Mouse (Mus musculus) lung, embryonic 16.5 days (tissue): ENCODE data around the gene Tiparp. TPM values are rescaled to one million over a fixed set of nuclear protein-coding genes. Genes with fewer than 3 reads are reported as not detected.
A peak's percentile ranks its signal among the peaks of the same experiment; 100 is the strongest.

ENCODE experiments used
- ATAC-seq: fragments of 200-750 bp; cut with Nextera tagmentation; 2 replicates; pipeline ENCODE4 v1.8.0; 2017; ENCODE audit warnings: low read depth, mild to moderate bottlenecking, moderate library complexity
- H3K27ac ChIP-seq: fragments of 300-500 bp; sonication (generic); 2 replicates; pipeline ENCODE4 v1.5.1; 2014; ENCODE audit warnings: mild to moderate bottlenecking, control low read depth, low read length
- H3K27me3 ChIP-seq: fragments of 300-500 bp; sonication (generic); 2 replicates; pipeline ENCODE4 v1.6.1; 2014; ENCODE audit warnings: low read depth, low read length, mixed read lengths; ENCODE audit not compliant: control insufficient read depth, insufficient read depth
- H3K36me3 ChIP-seq: fragments of 300-500 bp; sonication (generic); 2 replicates; pipeline ENCODE4 v1.6.1; 2014; ENCODE audit warnings: low read length; ENCODE audit not compliant: control insufficient read depth, insufficient read depth
- H3K4me1 ChIP-seq: fragments of 300-500 bp; sonication (generic); replicated peaks from 2 replicates; pipeline ENCODE4 v1.6.1; 2014; ENCODE audit warnings: low read length, mixed read lengths; ENCODE audit not compliant: control insufficient read depth, insufficient read depth
- H3K4me2 ChIP-seq: fragments of 300-500 bp; sonication (generic); 2 replicates; pipeline ENCODE4 v1.6.1; 2014; ENCODE audit warnings: low read depth, low read length, control low read depth
- H3K4me3 ChIP-seq: fragments of 300-500 bp; sonication (generic); 2 replicates; pipeline ENCODE4 v1.5.1; 2014; ENCODE audit warnings: mild to moderate bottlenecking, low read length, control low read depth
- H3K9ac ChIP-seq: fragments of 300-500 bp; sonication (generic); 2 replicates; pipeline ENCODE4 v1.6.1; 2014; ENCODE audit warnings: low read length, control low read depth
- H3K9me3 ChIP-seq: fragments of 300-500 bp; sonication (generic); 2 replicates; pipeline ENCODE4 v1.6.1; 2016; ENCODE audit warnings: low read length; ENCODE audit not compliant: control insufficient read depth
- WGBS: fragments of 180-500 bp; shearing (Covaris S2); extraction: QIAGEN DNeasy Blood & Tissue Kit; methylation state at CpG from one replicate; pipeline ENCODE4 v1.1.7; 2014; 5-methylcytosine and 5-hydroxymethylcytosine counted together
- polyA plus RNA-seq: library from polyadenylated mRNA; unstranded; fragments of >200 nt; fragmentation: Nextera tagmentation; extraction: Ambion mirVana; gene quantifications from 2 replicates; pipeline ENCODE4 v1.2.1, GENCODE M21; 2015

The Tiparp gene
- polyA plus RNA-seq, 1 experiment from 2014 or later = 42.3 TPM

DNA sequence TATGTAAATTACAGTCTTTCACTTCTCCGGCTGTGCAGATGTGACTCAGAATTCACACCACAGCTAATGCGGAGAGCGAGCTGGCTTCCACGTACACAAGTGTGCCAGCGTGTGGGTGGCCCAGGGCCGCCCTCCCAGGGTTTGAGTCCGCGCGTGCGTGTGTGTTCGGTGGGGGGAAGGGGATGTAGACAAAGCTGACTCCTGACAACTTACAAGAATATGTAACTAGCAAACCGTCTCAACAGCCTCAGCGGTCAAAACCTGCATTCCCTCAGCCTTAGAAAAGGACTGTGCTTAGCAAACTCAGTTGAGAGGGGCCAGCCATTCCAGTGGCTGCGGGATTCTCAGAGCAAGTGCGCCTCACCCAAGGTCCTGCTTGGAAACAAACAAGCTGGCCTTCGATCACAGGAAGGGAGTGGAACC, 58.3 kb downstream of the Tiparp start:
- WGBS = 3% methylated on average over 16 of the region's 16 CpGs
- peak overlapping the region; percentile 23; the same call in 1 of the 2 replicates for H3K27ac ChIP-seq
- peak; percentile 89 for ATAC-seq
- peak overlapping the region; percentile 23 for H3K4me3 ChIP-seq
- no peaks in the 10 kb centered on the region for H3K9me3 ChIP-seq
- peak overlapping the region; percentile 33; the same call in 1 of the 2 replicates for H3K9ac ChIP-seq
- H3K4me2 ChIP-seq = peak overlapping the region; percentile 54
- no peaks in the 10 kb centered on the region for H3K27me3 ChIP-seq
- H3K4me1 ChIP-seq = peaks cover 4% of the 10 kb centered on the region
- H3K36me3 ChIP-seq = no peaks in the 10 kb centered on the region

DNA sequence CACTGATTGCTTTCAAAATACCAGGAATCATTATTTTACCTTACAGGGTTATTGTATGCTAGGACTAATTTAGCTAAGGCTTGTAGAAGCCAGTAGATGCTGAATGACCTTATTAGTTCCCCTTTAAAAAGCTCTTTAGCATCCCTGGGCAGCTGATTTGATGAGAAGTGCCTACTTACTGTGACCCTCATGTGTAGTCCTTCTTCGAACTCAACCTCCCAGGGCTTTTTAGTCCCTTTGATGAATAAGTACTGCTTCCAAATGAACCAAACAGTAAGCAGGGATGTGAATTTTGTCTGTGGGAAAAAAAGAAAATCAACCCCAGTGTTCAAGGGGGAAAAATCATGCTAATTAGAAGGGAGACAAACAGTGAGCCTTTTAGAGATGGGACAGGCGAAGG, 58.8 kb downstream of the Tiparp start:
- WGBS = 82% methylated on average over 2 of the region's 2 CpGs
- Histone ChIP-seq H3K27me3 (no peaks in the 10 kb centered on the region), H3K9ac (no peak overlapping the region), H3K4me1 (peaks cover 4% of the 10 kb centered on the region), H3K27ac (peak overlapping the region; percentile 23; the same call in 1 of the 2 replicates), H3K4me2 (peak overlapping the region; percentile 54), H3K36me3 (no peaks in the 10 kb centered on the region), H3K4me3 (no peak overlapping the region), H3K9me3 (no peaks in the 10 kb centered on the region)
- no peak for ATAC-seq

DNA sequence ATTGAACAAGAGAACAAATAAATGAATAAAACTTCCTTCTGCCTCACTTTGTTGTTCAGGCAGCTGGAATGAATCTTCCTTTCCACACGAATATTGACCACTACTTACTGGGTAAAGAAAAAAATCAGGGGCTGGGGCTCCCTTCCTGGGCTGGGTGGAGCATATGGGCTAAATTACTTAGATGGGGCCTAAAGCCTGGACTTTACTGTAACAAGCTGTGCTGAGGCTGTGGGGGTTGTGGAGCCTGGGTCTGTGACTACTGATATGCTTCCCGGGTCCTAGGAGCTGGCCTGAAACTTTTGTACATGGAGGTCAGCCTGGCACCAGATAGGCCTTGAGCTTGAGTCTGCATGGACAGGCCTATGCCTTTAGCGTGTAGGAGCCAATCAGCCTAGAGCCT, 60.2 kb downstream of the Tiparp start:
- Histone ChIP-seq H3K27me3 (no peaks in the 10 kb centered on the region), H3K4me2 (no peak overlapping the region), H3K27ac (no peak overlapping the region), H3K9ac (no peak overlapping the region), H3K4me3 (no peak overlapping the region), H3K36me3 (no peaks in the 10 kb centered on the region), H3K9me3 (no peaks in the 10 kb centered on the region), H3K4me1 (peaks cover 4% of the 10 kb centered on the region)
- no peak for ATAC-seq
- WGBS = 67% methylated on average over 3 of the region's 3 CpGs

DNA sequence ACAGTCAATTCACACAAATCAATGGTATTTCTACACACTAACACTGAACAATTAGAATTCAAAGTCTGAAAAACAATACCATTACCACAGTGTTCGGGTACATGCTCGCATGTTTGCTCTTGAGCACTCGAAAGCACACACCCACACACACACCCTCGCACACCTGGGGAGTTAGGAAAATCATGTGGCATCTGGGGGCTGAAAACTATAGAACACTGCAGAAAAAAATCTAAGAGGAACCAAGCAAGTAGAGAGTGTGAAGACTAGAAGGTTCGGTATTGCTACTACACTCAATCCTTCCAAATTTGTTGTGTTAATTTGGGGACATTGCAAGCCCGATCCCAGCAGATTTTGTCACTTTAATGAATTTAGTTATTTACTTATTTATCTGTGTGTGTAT, 64.6 kb downstream of the Tiparp start:
- H3K4me1 ChIP-seq = peaks cover 3% of the 10 kb centered on the region; the same call in 1 of the 2 replicates
- ATAC-seq = no peak
- H3K9ac ChIP-seq = no peak overlapping the region
- no peaks in the 10 kb centered on the region for H3K36me3 ChIP-seq
- H3K4me2 ChIP-seq = no peak overlapping the region
- H3K9me3 ChIP-seq = no peaks in the 10 kb centered on the region
- no peak overlapping the region for H3K4me3 ChIP-seq
- H3K27me3 ChIP-seq = no peaks in the 10 kb centered on the region
- H3K27ac ChIP-seq = no peak overlapping the region
- WGBS = 81% methylated on average over 6 of the region's 6 CpGs

GRCm38 (mm10) chr3:65594493-65594892, 66.3 kb downstream of the Tiparp start:
- Histone ChIP-seq H3K36me3 (no peaks in the 10 kb centered on the region), H3K9ac (no peak overlapping the region), H3K4me2 (no peak overlapping the region), H3K9me3 (no peaks in the 10 kb centered on the region), H3K27ac (no peak overlapping the region), H3K4me1 (peaks cover 3% of the 10 kb centered on the region; the same call in 1 of the 2 replicates), H3K4me3 (no peak overlapping the region), H3K27me3 (no peaks in the 10 kb centered on the region)
- ATAC-seq = peak; percentile 86

DNA sequence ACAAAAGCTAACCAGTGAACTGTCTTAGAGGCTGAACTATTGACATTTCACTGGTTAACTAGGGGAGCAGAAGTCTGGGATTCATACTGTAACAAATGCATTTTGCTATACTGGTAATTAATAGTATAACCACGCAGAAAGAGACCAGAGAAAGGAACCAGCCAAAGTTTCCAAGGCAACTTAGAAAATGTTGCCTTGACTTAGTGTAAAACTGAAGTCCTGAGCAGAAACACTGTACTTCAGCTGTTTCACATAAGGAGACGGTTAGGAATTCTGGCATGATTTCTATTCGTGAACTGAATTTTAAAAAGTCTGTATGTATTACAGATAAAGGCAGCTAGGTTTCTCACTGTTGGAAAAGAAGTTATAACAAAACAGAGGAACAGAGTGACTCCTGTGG, 67.0 kb downstream of the Tiparp start:
- no peak overlapping the region for H3K4me2 ChIP-seq
- peaks cover 3% of the 10 kb centered on the region; the same call in 1 of the 2 replicates for H3K4me1 ChIP-seq
- H3K27ac ChIP-seq = no peak overlapping the region; the same call in 1 of the 2 replicates
- H3K4me3 ChIP-seq = no peak overlapping the region
- no peak overlapping the region for H3K9ac ChIP-seq
- H3K27me3 ChIP-seq = no peaks in the 10 kb centered on the region
- 59% methylated on average over 3 of the region's 3 CpGs for WGBS
- no peaks in the 10 kb centered on the region for H3K36me3 ChIP-seq
- ATAC-seq = no peak
- no peaks in the 10 kb centered on the region for H3K9me3 ChIP-seq

GRCm38 (mm10) chr3:65598071-65598830, 70.0 kb downstream of the Tiparp start:
- Histone ChIP-seq H3K27me3 (no peaks in the 10 kb centered on the region), H3K27ac (no peak overlapping the region), H3K4me1 (peaks cover 6% of the 10 kb centered on the region), H3K9me3 (no peaks in the 10 kb centered on the region), H3K36me3 (no peaks in the 10 kb centered on the region), H3K4me3 (no peak overlapping the region), H3K4me2 (no peak overlapping the region), H3K9ac (no peak overlapping the region)
- WGBS = 56% methylated on average over 7 of the region's 7 CpGs
- no peak for ATAC-seq

GRCm38 (mm10) chr3:65599151-65599550, 70.9 kb downstream of the Tiparp start:
- no peak overlapping the region for H3K27ac ChIP-seq
- H3K36me3 ChIP-seq = no peaks in the 10 kb centered on the region
- H3K4me3 ChIP-seq = no peak overlapping the region
- H3K4me2 ChIP-seq = no peak overlapping the region
- H3K27me3 ChIP-seq = no peaks in the 10 kb centered on the region
- ATAC-seq = no peak
- no peak overlapping the region for H3K9ac ChIP-seq
- H3K9me3 ChIP-seq = no peaks in the 10 kb centered on the region
- 86% methylated on average over 6 of the region's 6 CpGs for WGBS
- H3K4me1 ChIP-seq = peaks cover 6% of the 10 kb centered on the region

- Histone ChIP-seq H3K4me3 (no peak overlapping the region), H3K27ac (no peak overlapping the region), H3K9me3 (no peaks in the 10 kb centered on the region), H3K27me3 (no peaks in the 10 kb centered on the region), H3K9ac (no peak overlapping the region), H3K4me2 (no peak overlapping the region), H3K36me3 (no peaks in the 10 kb centered on the region), H3K4me1 (peaks cover 3% of the 10 kb centered on the region; the same call in 1 of the 2 replicates)
- ATAC-seq = peak; percentile 56
- WGBS = 42% methylated on average over 8 of the region's 8 CpGs
These were observed 73.3 kb downstream of the Tiparp start for GRCm38 (mm10) chr3:65601291-65602050.
